Comparison of ENCODE assay signal across 9 mouse cellular contexts in genomic region chr4:129125736-129126451, GRCm38 (mm10). TPM values are rescaled to one million over a fixed set of nuclear protein-coding genes. Genes with fewer than 3 reads are reported as not detected.
DNase-seq lines count a peak whose midpoint lies in the region; ATAC-seq and TF ChIP-seq lines count a peak whose summit lies in the region.
"Had no signal": no experiment of that assay in that cellular context is flagged by ENCODE, and none has a peak within 500 bp of the region (broad histone marks: within the 10 kb centered on the region; RNA-seq: fewer than 3 reads in every experiment).

No protein-coding gene starts in this region.

- no peak for TF ChIP-seq EP300 in ES-Bruce4 (IDR thresholded peaks at IDR 0.05; ENCODE audit: insufficient read depth, low read depth, low read length)

- peaks cover 2% of the 10 kb centered on the region for H3K4me1 ChIP-seq in ES-Bruce4 (ENCODE audit: control insufficient read depth, insufficient read depth, low read length)
- H3K4me1 ChIP-seq in heart, embryonic 11.5 days (ENCODE audit: control insufficient read depth, insufficient read depth, low read length) = peaks cover 30% of the 10 kb centered on the region
- peaks cover 14% of the 10 kb centered on the region for H3K4me1 ChIP-seq in limb, embryonic 11.5 days (ENCODE audit: control insufficient read depth, insufficient read depth, low read length)
- H3K4me1 ChIP-seq in midbrain, postnatal 0 days (ENCODE audit: insufficient read depth, low read length) = peaks cover 15% of the 10 kb centered on the region; the same call in 1 of the 2 replicates

- TF ChIP-seq CTCF in ES-Bruce4 (IDR thresholded peaks at IDR 0.05; ENCODE audit: low read depth, low read length) = no peak
- TF ChIP-seq CTCF in midbrain, postnatal 0 days (IDR thresholded peaks at IDR 0.05) = no peak

- H3K4me2 ChIP-seq in heart, embryonic 11.5 days = peak overlapping the region; percentile 56
- peak overlapping the region; percentile 5; the same call in 1 of the 2 replicates for H3K4me2 ChIP-seq in limb, embryonic 11.5 days (ENCODE audit: low read depth, severe bottlenecking)
- H3K4me2 ChIP-seq in midbrain, postnatal 0 days (ENCODE audit: low read depth, low read length, poor library complexity, severe bottlenecking) = peak overlapping the region; percentile 36

- peak overlapping the region; percentile 45 for H3K4me3 ChIP-seq in ES-Bruce4 (ENCODE audit: low read depth, low read length)
- H3K4me3 ChIP-seq in heart, embryonic 11.5 days (ENCODE audit: low read depth, low read length) = peak overlapping the region; percentile 21
- H3K4me3 ChIP-seq in limb, embryonic 11.5 days (ENCODE audit: low read depth, low read length) = no peak overlapping the region
- H3K4me3 ChIP-seq in midbrain, postnatal 0 days (ENCODE audit: low read depth, low read length) = no peak overlapping the region

- H3K36me3 ChIP-seq in ES-Bruce4 (ENCODE audit: control insufficient read depth, insufficient read depth, low read length, poor library complexity, severe bottlenecking) = no peaks in the 10 kb centered on the region
- H3K36me3 ChIP-seq in heart, embryonic 11.5 days (ENCODE audit: control insufficient read depth, insufficient read depth, low read length) = no peaks in the 10 kb centered on the region
- no peaks in the 10 kb centered on the region for H3K36me3 ChIP-seq in limb, embryonic 11.5 days (ENCODE audit: control insufficient read depth, insufficient read depth, low read length)
- H3K36me3 ChIP-seq in midbrain, postnatal 0 days (ENCODE audit: insufficient read depth, low read length) = no peaks in the 10 kb centered on the region

- H3K27me3 ChIP-seq in ES-Bruce4 (ENCODE audit: control insufficient read depth, insufficient read depth, low read length, poor library complexity, severe bottlenecking) = no peaks in the 10 kb centered on the region
- peaks cover 57% of the 10 kb centered on the region for H3K27me3 ChIP-seq in heart, embryonic 11.5 days (ENCODE audit: control insufficient read depth, insufficient read depth, low read length)
- peaks cover 29% of the 10 kb centered on the region for H3K27me3 ChIP-seq in limb, embryonic 11.5 days (ENCODE audit: control insufficient read depth, insufficient read depth, low read length)
- H3K27me3 ChIP-seq in midbrain, postnatal 0 days (ENCODE audit: insufficient read depth, low read length) = no peaks in the 10 kb centered on the region

- H3K9me3 ChIP-seq in ES-Bruce4 (replicated peaks; ENCODE audit: control insufficient read depth, insufficient read depth, low read length, poor library complexity, severe bottlenecking) = no peaks in the 10 kb centered on the region
- no peaks in the 10 kb centered on the region for H3K9me3 ChIP-seq in heart, embryonic 11.5 days (replicated peaks; ENCODE audit: control insufficient read depth, low read length)
- no peaks in the 10 kb centered on the region for H3K9me3 ChIP-seq in limb, embryonic 11.5 days (ENCODE audit: control insufficient read depth, low read length)
- no peaks in the 10 kb centered on the region for H3K9me3 ChIP-seq in midbrain, postnatal 0 days (ENCODE audit: low read length)

- peak; percentile 38 for DNase-seq in NIH3T3 (ENCODE audit: low read depth)
- no peak for DNase-seq in limb, embryonic 11.5 days (ENCODE audit: low spot score)
- DNase-seq in midbrain, postnatal 0 days (ENCODE audit: low spot score) = peak; percentile 71
- no peak for DNase-seq in urinary bladder, postnatal 14 days (ENCODE audit: low spot score)
- DNase-seq in spleen, postnatal 14 days (ENCODE audit: low spot score in 2 of 2) = no peak

- ATAC-seq in heart, embryonic 11.5 days (replicated peaks; ENCODE audit: insufficient number of reproducible peaks, low FRiP score, low TSS enrichment) = no peak
- ATAC-seq in limb, embryonic 11.5 days (ENCODE audit: insufficient number of reproducible peaks, low FRiP score, low TSS enrichment, low read depth) = no peak
- ATAC-seq in midbrain, postnatal 0 days (ENCODE audit: low FRiP score) = no peak
- no peak for ATAC-seq in granulocyte monocyte progenitor cell, adult 5-6 weeks (replicated peaks; ENCODE audit: poor library complexity, severe bottlenecking)

- H3K27ac ChIP-seq in ES-Bruce4 (ENCODE audit: insufficient read depth, low read length) = no peak overlapping the region
- no peak overlapping the region for H3K27ac ChIP-seq in heart, embryonic 11.5 days (ENCODE audit: low read depth, low read length)
- no peak overlapping the region for H3K27ac ChIP-seq in limb, embryonic 11.5 days (replicated peaks; ENCODE audit: low read depth, low read length)
- H3K27ac ChIP-seq in midbrain, postnatal 0 days (ENCODE audit: low read depth, low read length) = no peak overlapping the region
- H3K27ac ChIP-seq: macrophage had no signal

- H3K9ac ChIP-seq in ES-Bruce4 (ENCODE audit: low read depth, poor library complexity, severe bottlenecking) = peak overlapping the region; percentile 2; the same call in 1 of the 2 replicates
- H3K9ac ChIP-seq in heart, embryonic 11.5 days (ENCODE audit: low read depth, low read length) = no peak overlapping the region; the same call in 1 of the 2 replicates
- no peak overlapping the region for H3K9ac ChIP-seq in limb, embryonic 11.5 days (ENCODE audit: low read length)
- no peak overlapping the region for H3K9ac ChIP-seq in midbrain, postnatal 0 days (replicated peaks; ENCODE audit: low read length, poor library complexity, severe bottlenecking)

- TF ChIP-seq POLR2A in ES-Bruce4 (IDR thresholded peaks at IDR 0.05; ENCODE audit: insufficient read depth, low read length) = no peak

- 11% methylated on average over 19 of the region's 19 CpGs for WGBS in heart, embryonic 11.5 days (ENCODE audit: insufficient replicate concordance)
- WGBS in limb, embryonic 11.5 days = 22% methylated on average over 19 of the region's 19 CpGs
- 11% methylated on average over 19 of the region's 19 CpGs for WGBS in midbrain, postnatal 0 days

RNA-seq across cellular contexts. Expression of gene Hpca, which starts 4.1 kb away (rescaled TPM):
- 0.88 and 1.5 TPM in 2 replicates for polyA plus RNA-seq in ES-Bruce4 (2011; ENCODE audit: insufficient read depth, insufficient read length, low read depth, missing spikeins)
- 1.7 and 2.3 TPM in 2 replicates for polyA plus RNA-seq in heart, embryonic 11.5 days (2014; fragmentation: Nextera tagmentation; extraction: Ambion mirVana)
- 0.19 and 0.23 TPM in 2 replicates for polyA plus RNA-seq in limb, embryonic 11.5 days (2014; fragmentation: Nextera tagmentation; extraction: Ambion mirVana)
- 282 and 292 TPM in 2 replicates for total RNA-seq in midbrain, postnatal 0 days (2014; rRNA removed)
- 217 and 238 TPM in 2 replicates for polyA plus RNA-seq in midbrain, postnatal 0 days (2015; fragmentation: Nextera tagmentation; extraction: Ambion mirVana)
- not detected in 2 replicates for total RNA-seq in granulocyte monocyte progenitor cell, adult 5-6 weeks (2014; fragmentation: Nextera tagmentation)
- not detected in 2 replicates for total RNA-seq in granulocyte monocyte progenitor cell, adult 5-6 weeks (2017)
- polyA plus RNA-seq: macrophage had no signal

RNA-seq across cellular contexts. Expression of gene Fndc5, which starts 10.9 kb away (rescaled TPM):
- 2.7 and 3.3 TPM in 2 replicates for polyA plus RNA-seq in ES-Bruce4 (2011; ENCODE audit: insufficient read depth, insufficient read length, low read depth, missing spikeins)
- polyA plus RNA-seq in heart, embryonic 11.5 days (2014; fragmentation: Nextera tagmentation; extraction: Ambion mirVana) = 5.3 and 5.4 TPM in 2 replicates
- polyA plus RNA-seq in limb, embryonic 11.5 days (2014; fragmentation: Nextera tagmentation; extraction: Ambion mirVana) = 3.7 and 4.5 TPM in 2 replicates
- total RNA-seq in midbrain, postnatal 0 days (2014; rRNA removed) = 22.5 and 36.3 TPM in 2 replicates
- polyA plus RNA-seq in midbrain, postnatal 0 days (2015; fragmentation: Nextera tagmentation; extraction: Ambion mirVana) = 14.6 and 16.1 TPM in 2 replicates
- total RNA-seq in granulocyte monocyte progenitor cell, adult 5-6 weeks (2014; fragmentation: Nextera tagmentation) = not detected in 2 replicates
- total RNA-seq in granulocyte monocyte progenitor cell, adult 5-6 weeks (2017) = not detected in 2 replicates
- polyA plus RNA-seq: macrophage had no signal

RNA-seq across cellular contexts. Expression of gene Tmem54, which starts 20.5 kb away (rescaled TPM):
- polyA plus RNA-seq in ES-Bruce4 (2011; ENCODE audit: insufficient read depth, insufficient read length, low read depth, missing spikeins) = 6.9 and 8.9 TPM in 2 replicates
- polyA plus RNA-seq in heart, embryonic 11.5 days (2014; fragmentation: Nextera tagmentation; extraction: Ambion mirVana) = 0.30 and 0.66 TPM in 2 replicates
- polyA plus RNA-seq in limb, embryonic 11.5 days (2014; fragmentation: Nextera tagmentation; extraction: Ambion mirVana) = 4.3 and 4.6 TPM in 2 replicates
- total RNA-seq in midbrain, postnatal 0 days (2014; rRNA removed) = 0.99 TPM in 1 of 2 replicates, not detected in the other
- polyA plus RNA-seq in midbrain, postnatal 0 days (2015; fragmentation: Nextera tagmentation; extraction: Ambion mirVana) = 0.21 TPM in 1 of 2 replicates, not detected in the other
- total RNA-seq in granulocyte monocyte progenitor cell, adult 5-6 weeks (2014; fragmentation: Nextera tagmentation) = not detected in 2 replicates
- total RNA-seq in granulocyte monocyte progenitor cell, adult 5-6 weeks (2017) = not detected in 2 replicates
- polyA plus RNA-seq: macrophage had no signal

Comparison
In these comparisons a context has a peak if more than half of its experiments do, and no peak if none do; other contexts are left out.
1. H3K4me3 ChIP-seq: peak in ES-Bruce4 (single experiment) and heart, embryonic 11.5 days (single experiment); none in limb, embryonic 11.5 days (single experiment) and midbrain, postnatal 0 days (single experiment).
2. DNase-seq: peak in NIH3T3 (single experiment) and midbrain, postnatal 0 days (single experiment); none in limb, embryonic 11.5 days (single experiment), urinary bladder, postnatal 14 days (single experiment) and spleen, postnatal 14 days (0 of 2).
3. H3K4me2 ChIP-seq: peak in every context shown above with its lines; median percentile 56 in heart, embryonic 11.5 days; 36 in midbrain, postnatal 0 days; 5 in limb, embryonic 11.5 days.
4. RNA of gene Hpca, which starts 4.1 kb away (polyA plus RNA-seq): 217 to 238 TPM in midbrain, postnatal 0 days; 1.7 to 2.3 TPM in heart, embryonic 11.5 days, 0.88 to 1.5 TPM in ES-Bruce4 and 0.19 to 0.23 TPM in limb, embryonic 11.5 days; every median in the first group is over 10 times any median in the second.